Mouse (Mus musculus): Measurements from ENCODE around the gene Zpbp2. TPM values are rescaled to one million over a fixed set of nuclear protein-coding genes. Genes with fewer than 3 reads are reported as not detected.
A peak's percentile ranks its signal among the peaks of the same experiment; 100 is the strongest.

The Zpbp2 gene
- total and polyA plus RNA-seq, 3 experiments, result 0.36 to 4.8 (median 3.3) TPM

DNA sequence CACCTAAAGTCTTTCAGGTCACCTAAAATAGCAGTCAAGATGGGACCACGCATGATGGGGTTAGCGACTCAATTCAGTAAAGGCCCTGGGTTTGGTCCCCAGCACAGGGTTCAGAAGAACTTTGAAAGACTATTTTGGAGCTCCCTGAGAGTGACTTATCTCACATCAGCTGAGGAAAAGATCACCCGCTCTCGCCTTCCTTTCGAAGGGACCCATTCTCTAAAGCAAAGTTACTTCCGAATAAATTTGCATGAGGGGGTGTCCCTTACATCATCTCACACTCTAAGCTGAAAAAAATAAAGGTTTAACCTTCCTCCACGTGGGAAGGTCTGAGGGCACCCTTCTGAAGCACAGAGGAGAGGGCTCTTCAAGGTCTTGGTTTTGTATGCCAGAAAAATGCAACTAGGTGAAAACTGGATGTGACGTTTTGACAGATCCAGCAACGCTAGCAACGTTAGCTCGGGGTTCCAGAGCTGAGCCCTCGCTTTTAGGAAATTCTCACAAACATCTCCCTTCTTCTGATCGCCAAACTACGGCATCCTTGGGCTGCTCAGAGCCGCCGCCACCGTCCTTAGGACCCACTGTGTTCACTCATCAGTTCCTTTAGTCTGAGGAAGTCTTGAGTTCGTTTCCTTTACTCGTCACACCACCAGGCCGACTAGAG is 454 bp upstream of the Zpbp2 start:
- no peak for TF ChIP-seq GATA1 (IDR thresholded peaks at IDR 0.05; ENCODE audit: borderline replicate concordance, low read length)
- TF ChIP-seq GATA2 (IDR thresholded peaks at IDR 0.05; ENCODE audit: borderline replicate concordance, low read depth, low read length), result no peak
- TF ChIP-seq POLR2AphosphoS5 (IDR thresholded peaks at IDR 0.05; ENCODE audit: insufficient replicate concordance, low read depth, low read length), result no peak
- TF ChIP-seq CTCF (IDR thresholded peaks at IDR 0.05; ENCODE audit: low read depth, low read length), result no peak
- no peak for TF ChIP-seq TAL1 (conservative IDR thresholded peaks at IDR 0.05; ENCODE audit: low read depth, low read length)
- ATAC-seq (ENCODE audit: extremely low read depth, insufficient number of reproducible peaks, low FRiP score, poor library complexity, severe bottlenecking) (no peak), DNase-seq (ENCODE audit: low spot score) (no peak)
- Histone ChIP-seq H3K9me3 (replicated peaks) (peaks cover 4% of the 10 kb centered on the region; the same call in 1 of the 2 replicates), H3K4me1 (ENCODE audit: insufficient read depth, low read depth, low read length) (peaks cover 27% of the 10 kb centered on the region), H3K36me3 (replicated peaks) (no peaks in the 10 kb centered on the region), H3K4me3 (ENCODE audit: low read depth, low read length) (peak overlapping the region; percentile 84), H3K27me3 (ENCODE audit: insufficient read depth, low read length) (peaks cover 26% of the 10 kb centered on the region)

DNA sequence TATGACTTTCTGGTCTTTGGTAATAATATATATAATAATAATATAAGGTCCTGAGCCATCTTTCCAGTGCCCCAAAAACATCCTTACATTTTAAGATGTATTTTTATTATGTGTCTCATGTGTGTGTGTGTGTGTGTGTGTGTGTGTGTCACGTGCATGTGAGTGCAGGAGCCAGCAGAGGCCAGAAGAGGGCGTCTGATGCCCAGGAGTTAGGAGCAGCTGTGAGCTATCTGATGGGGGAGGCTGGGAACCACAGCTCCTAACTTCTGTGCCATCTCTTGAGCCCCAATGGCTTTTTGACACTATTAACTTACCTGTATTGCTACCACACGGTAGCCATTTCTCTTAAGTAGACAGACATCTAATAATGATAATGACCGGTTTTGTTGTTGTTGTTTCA is 3.1 kb downstream of the Zpbp2 start:
- DNase-seq (ENCODE audit: low spot score) (no peak), ATAC-seq (ENCODE audit: extremely low read depth, insufficient number of reproducible peaks, low FRiP score, poor library complexity, severe bottlenecking) (no peak)
- H3K4me1 ChIP-seq (ENCODE audit: insufficient read depth, low read depth, low read length), result peaks cover 25% of the 10 kb centered on the region
- no peaks in the 10 kb centered on the region; the same call in 1 of the 2 replicates for H3K9me3 ChIP-seq (replicated peaks)
- H3K4me3 ChIP-seq (ENCODE audit: low read depth, low read length), result no peak overlapping the region
- peaks cover 3% of the 10 kb centered on the region for H3K27me3 ChIP-seq (ENCODE audit: insufficient read depth, low read length)
- TF ChIP-seq CTCF (IDR thresholded peaks at IDR 0.05; ENCODE audit: low read depth, low read length) (no peak), POLR2AphosphoS5 (IDR thresholded peaks at IDR 0.05; ENCODE audit: insufficient replicate concordance, low read depth, low read length) (no peak), GATA2 (IDR thresholded peaks at IDR 0.05; ENCODE audit: borderline replicate concordance, low read depth, low read length) (no peak), GATA1 (IDR thresholded peaks at IDR 0.05; ENCODE audit: borderline replicate concordance, low read length) (no peak), TAL1 (conservative IDR thresholded peaks at IDR 0.05; ENCODE audit: low read depth, low read length) (no peak)
- H3K36me3 ChIP-seq (replicated peaks), result no peaks in the 10 kb centered on the region

DNA sequence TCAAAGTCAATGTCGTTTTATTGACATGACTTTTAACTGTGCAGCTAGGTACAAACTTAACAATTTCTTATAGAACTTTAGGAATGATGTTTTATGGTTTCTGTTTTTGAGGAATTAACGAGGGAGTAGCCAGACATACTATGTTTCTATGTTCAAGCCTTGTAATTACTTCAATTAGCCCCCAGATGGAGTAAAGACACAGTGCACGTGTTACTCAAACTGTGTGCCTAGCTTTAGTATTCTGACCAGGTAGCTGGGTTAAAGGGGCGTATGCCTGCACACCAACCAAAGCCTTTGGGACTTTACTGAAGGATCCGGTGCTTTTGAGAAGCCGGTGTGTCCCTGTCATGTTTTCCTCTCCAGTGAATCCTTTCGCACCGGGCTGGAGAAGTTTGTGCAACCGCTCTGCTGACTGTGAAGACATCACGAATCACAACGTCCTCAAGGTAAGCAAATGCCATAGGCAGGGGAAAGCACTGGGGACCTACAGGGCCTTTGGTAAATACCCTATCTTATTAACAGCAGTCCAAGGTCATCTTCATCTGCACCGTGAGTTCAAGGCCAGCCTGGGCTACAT is 4.3 kb downstream of the Zpbp2 start:
- Histone ChIP-seq H3K36me3 (replicated peaks) (no peaks in the 10 kb centered on the region), H3K4me1 (ENCODE audit: insufficient read depth, low read depth, low read length) (peaks cover 20% of the 10 kb centered on the region), H3K27me3 (ENCODE audit: insufficient read depth, low read length) (peaks cover 6% of the 10 kb centered on the region), H3K9me3 (replicated peaks) (no peaks in the 10 kb centered on the region; the same call in 1 of the 2 replicates), H3K4me3 (ENCODE audit: low read depth, low read length) (no peak overlapping the region)
- TF ChIP-seq CTCF (IDR thresholded peaks at IDR 0.05; ENCODE audit: low read depth, low read length) (0 out of 2 replicates have a peak, but pooled peaks have one; percentile 5), POLR2AphosphoS5 (IDR thresholded peaks at IDR 0.05; ENCODE audit: insufficient replicate concordance, low read depth, low read length) (no peak)
- ATAC-seq (ENCODE audit: extremely low read depth, insufficient number of reproducible peaks, low FRiP score, poor library complexity, severe bottlenecking), result no peak
- no peak for DNase-seq (ENCODE audit: low spot score)

DNA sequence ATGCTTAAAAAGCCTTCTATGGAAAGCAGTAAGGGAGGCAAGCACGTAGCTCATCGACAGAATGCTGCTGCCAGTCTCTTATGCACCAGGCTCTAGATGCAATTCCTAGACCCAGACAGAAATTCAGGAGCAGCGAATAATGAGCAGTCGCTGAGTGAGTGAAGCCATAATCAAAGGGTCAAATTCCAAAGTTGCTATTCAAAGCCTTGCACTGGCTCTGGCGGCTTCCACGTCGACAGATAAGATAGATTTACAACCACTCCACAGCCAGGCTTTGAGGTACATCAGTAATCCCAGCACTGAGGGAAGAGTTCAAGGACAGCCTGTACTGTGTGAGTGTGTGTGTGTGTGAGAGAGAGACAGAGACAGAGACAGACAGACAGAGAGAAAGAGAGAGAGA is 10.0 kb downstream of the Zpbp2 start:
- peaks cover 2% of the 10 kb centered on the region; the same call in 1 of the 2 replicates for H3K4me1 ChIP-seq (ENCODE audit: insufficient read depth, low read depth, low read length)
- ATAC-seq (ENCODE audit: extremely low read depth, insufficient number of reproducible peaks, low FRiP score, poor library complexity, severe bottlenecking) (no peak), DNase-seq (ENCODE audit: low spot score) (no peak)
- H3K4me3 ChIP-seq (ENCODE audit: low read depth, low read length), result no peak overlapping the region
- H3K9me3 ChIP-seq (replicated peaks), result no peaks in the 10 kb centered on the region
- TF ChIP-seq GATA2 (IDR thresholded peaks at IDR 0.05; ENCODE audit: borderline replicate concordance, low read depth, low read length), result no peak
- no peak for TF ChIP-seq POLR2AphosphoS5 (IDR thresholded peaks at IDR 0.05; ENCODE audit: insufficient replicate concordance, low read depth, low read length)
- no peak for TF ChIP-seq GATA1 (IDR thresholded peaks at IDR 0.05; ENCODE audit: borderline replicate concordance, low read length)
- TF ChIP-seq TAL1 (conservative IDR thresholded peaks at IDR 0.05; ENCODE audit: low read depth, low read length), result no peak
- no peak for TF ChIP-seq CTCF (IDR thresholded peaks at IDR 0.05; ENCODE audit: low read depth, low read length)
- peaks cover 26% of the 10 kb centered on the region for H3K27me3 ChIP-seq (ENCODE audit: insufficient read depth, low read length)
- H3K36me3 ChIP-seq (replicated peaks), result no peaks in the 10 kb centered on the region

DNA sequence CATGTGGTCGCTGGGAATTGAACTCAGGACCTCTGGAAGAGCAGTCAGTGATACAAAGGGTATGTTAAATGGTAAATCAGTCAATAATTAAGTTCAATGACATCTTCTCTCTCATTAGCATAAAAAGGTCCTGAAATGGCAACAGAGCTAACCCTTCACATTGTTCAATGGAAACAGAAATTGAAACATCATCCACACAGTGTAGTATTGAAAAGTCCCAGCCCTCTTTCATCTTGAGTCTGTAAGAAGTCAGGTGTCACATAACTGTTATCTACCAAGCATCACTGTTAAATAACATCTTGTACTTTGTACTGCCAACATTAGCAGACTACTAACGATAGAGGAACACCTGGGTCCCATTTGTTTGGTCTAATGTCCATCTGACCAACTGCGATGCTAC is 12.1 kb downstream of the Zpbp2 start:
- no peak for ATAC-seq (ENCODE audit: extremely low read depth, insufficient number of reproducible peaks, low FRiP score, poor library complexity, severe bottlenecking)
- H3K4me3 ChIP-seq (ENCODE audit: low read depth, low read length), result no peak overlapping the region
- no peak for DNase-seq (ENCODE audit: low spot score)
- no peaks in the 10 kb centered on the region for H3K36me3 ChIP-seq (replicated peaks)
- TF ChIP-seq CTCF (IDR thresholded peaks at IDR 0.05; ENCODE audit: low read depth, low read length) (no peak), TAL1 (conservative IDR thresholded peaks at IDR 0.05; ENCODE audit: low read depth, low read length) (no peak), POLR2AphosphoS5 (IDR thresholded peaks at IDR 0.05; ENCODE audit: insufficient replicate concordance, low read depth, low read length) (no peak), GATA1 (IDR thresholded peaks at IDR 0.05; ENCODE audit: borderline replicate concordance, low read length) (no peak), GATA2 (IDR thresholded peaks at IDR 0.05; ENCODE audit: borderline replicate concordance, low read depth, low read length) (no peak)
- peaks cover 2% of the 10 kb centered on the region; the same call in 1 of the 2 replicates for H3K4me1 ChIP-seq (ENCODE audit: insufficient read depth, low read depth, low read length)
- no peaks in the 10 kb centered on the region for H3K9me3 ChIP-seq (replicated peaks)
- H3K27me3 ChIP-seq (ENCODE audit: insufficient read depth, low read length), result peaks cover 32% of the 10 kb centered on the region

DNA sequence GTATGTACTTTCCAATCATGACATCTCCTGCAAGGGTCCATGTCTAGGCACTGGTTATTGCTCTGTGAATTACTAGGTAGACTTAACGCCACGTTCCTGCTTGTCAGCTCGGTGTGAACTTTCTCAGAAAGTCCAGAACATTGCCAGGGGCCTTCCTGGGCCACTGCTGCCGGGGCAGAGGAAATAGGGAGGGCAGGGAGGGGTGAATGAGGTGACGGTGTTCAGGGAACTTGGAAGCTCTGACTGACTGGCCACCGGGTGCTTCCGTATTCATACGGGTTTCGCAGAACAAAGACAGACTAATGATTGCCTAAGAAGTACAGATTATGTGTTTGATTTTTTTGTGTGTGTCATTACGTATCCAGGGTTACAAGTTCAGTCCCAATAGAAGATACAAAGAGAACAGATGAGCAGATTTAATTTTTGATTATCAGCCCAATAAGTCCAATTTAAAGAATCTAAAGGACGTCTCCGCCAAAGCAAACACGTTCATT is 13.1 kb downstream of the Zpbp2 start:
- Histone ChIP-seq H3K9me3 (replicated peaks) (peaks cover 3% of the 10 kb centered on the region), H3K4me1 (ENCODE audit: insufficient read depth, low read depth, low read length) (peaks cover 2% of the 10 kb centered on the region; the same call in 1 of the 2 replicates), H3K4me3 (ENCODE audit: low read depth, low read length) (no peak overlapping the region), H3K27me3 (ENCODE audit: insufficient read depth, low read length) (peaks cover 32% of the 10 kb centered on the region), H3K36me3 (replicated peaks) (no peaks in the 10 kb centered on the region)
- no peak for ATAC-seq (ENCODE audit: extremely low read depth, insufficient number of reproducible peaks, low FRiP score, poor library complexity, severe bottlenecking)
- DNase-seq (ENCODE audit: low spot score), result no peak
- TF ChIP-seq GATA2 (IDR thresholded peaks at IDR 0.05; ENCODE audit: borderline replicate concordance, low read depth, low read length) (no peak), CTCF (IDR thresholded peaks at IDR 0.05; ENCODE audit: low read depth, low read length) (no peak), TAL1 (conservative IDR thresholded peaks at IDR 0.05; ENCODE audit: low read depth, low read length) (no peak), GATA1 (IDR thresholded peaks at IDR 0.05; ENCODE audit: borderline replicate concordance, low read length) (no peak), POLR2AphosphoS5 (IDR thresholded peaks at IDR 0.05; ENCODE audit: insufficient replicate concordance, low read depth, low read length) (no peak)

All from G1E (cell line).